Mouse (Mus musculus) liver, embryonic 14.5 days (tissue): ENCODE results near the gene Maats1. TPM values are rescaled to one million over a fixed set of nuclear protein-coding genes. Genes with fewer than 3 reads are reported as not detected.

Experiments
- ATAC-seq: fragments of 200-750 bp; cut with Nextera tagmentation; 2 replicates; pipeline ENCODE4 v1.8.0; 2017; ENCODE audit warnings: moderate number of reproducible peaks, mild to moderate bottlenecking, moderate library complexity; ENCODE audit not compliant: insufficient read depth
- DNase-seq, 3 experiments: peaks; one replicate each; pipeline ENCODE4 v3.0.0-alpha.2; 2012 to 2013; ENCODE audit warnings: low read depth in 3 of 3, low spot score in 3 of 3
- H3K27ac ChIP-seq: fragments of 300-500 bp; sonication (generic); 2 replicates; pipeline ENCODE4 v1.5.1; 2014; ENCODE audit warnings: moderate library complexity, mild to moderate bottlenecking, control low read depth, inconsistent platforms
- H3K27me3 ChIP-seq: fragments of 300-500 bp; sonication (generic); 2 replicates; pipeline ENCODE4 v1.6.1; 2014; ENCODE audit warnings: mild to moderate bottlenecking, low read length, moderate library complexity; ENCODE audit not compliant: control insufficient read depth, insufficient read depth
- H3K36me3 ChIP-seq: fragments of 300-500 bp; sonication (generic); replicated peaks from 2 replicates; pipeline ENCODE4 v1.6.1; 2014; ENCODE audit warnings: low read depth; ENCODE audit not compliant: control insufficient read depth, insufficient read depth
- H3K4me1 ChIP-seq, 2 experiments: fragments of 200-500 bp in 1 of 2; fragments of 300-500 bp in 1 of 2; sonication (generic) in 1 of 2; replicated peaks; 2 replicates each; pipeline ENCODE4 v1.6.1; 2012 to 2014; ENCODE audit warnings: antibody characterized with exemption in 1 of 2, inconsistent platforms in 1 of 2, low read length in 1 of 2; ENCODE audit not compliant: control insufficient read depth in 2 of 2, insufficient read depth in 2 of 2
- H3K4me2 ChIP-seq: fragments of 300-500 bp; sonication (generic); 2 replicates; pipeline ENCODE4 v1.6.1; 2014; ENCODE audit warnings: low read depth, mild to moderate bottlenecking, control low read depth, moderate library complexity
- H3K4me3 ChIP-seq, 2 experiments: fragments of 200-500 bp in 1 of 2; fragments of 300-500 bp in 1 of 2; sonication (generic) in 1 of 2; 2 replicates each; pipeline ENCODE4 v1.5.1; 2012 to 2014; ENCODE audit warnings: low read depth in 2 of 2, low read length in 2 of 2, mild to moderate bottlenecking in 2 of 2, control low read depth in 1 of 2, inconsistent platforms in 1 of 2, moderate library complexity in 1 of 2; ENCODE audit not compliant: insufficient read depth in 1 of 2
- H3K9ac ChIP-seq: fragments of 300-500 bp; sonication (generic); replicated peaks from 2 replicates; pipeline ENCODE4 v1.6.1; 2014; ENCODE audit warnings: mild to moderate bottlenecking, control low read depth, moderate library complexity
- H3K9me3 ChIP-seq: fragments of 300-500 bp; sonication (generic); 2 replicates; pipeline ENCODE4 v1.6.1; 2016; ENCODE audit warnings: low read length, mixed read lengths; ENCODE audit not compliant: control insufficient read depth
- CTCF ChIP-seq: IDR thresholded peaks from 2 replicates; pipeline ENCODE4 v1.5.1; 2016; ENCODE audit warnings: antibody characterized with exemption, low read depth, control low read depth
- EP300 ChIP-seq: IDR thresholded peaks from 2 replicates; pipeline ENCODE4 v1.6.1; 2016; ENCODE audit warnings: antibody characterized with exemption, low read depth
- WGBS: fragments of 180-500 bp; shearing (Covaris S2); extraction: QIAGEN DNeasy Blood & Tissue Kit; methylation state at CpG from one replicate; pipeline ENCODE4 v1.1.7; 2014; ENCODE audit not compliant: insufficient replicate concordance; 5-methylcytosine and 5-hydroxymethylcytosine counted together
- polyA plus RNA-seq, 2 experiments: library from polyadenylated mRNA; depleted of rRNA in 1 of 2; stranded (reverse) in 1 of 2; unstranded in 1 of 2; fragments of >200 nt; fragmentation: Nextera tagmentation in 1 of 2; extraction: Ambion mirVana in 1 of 2; gene quantifications; 2 replicates each; pipeline versions ENCODE4 v1.2.1 to v1.2.3; 2012 to 2014

Gene Maats1
- polyA plus RNA-seq, 2 experiments = 0.01 TPM; not detected in 1

DNA sequence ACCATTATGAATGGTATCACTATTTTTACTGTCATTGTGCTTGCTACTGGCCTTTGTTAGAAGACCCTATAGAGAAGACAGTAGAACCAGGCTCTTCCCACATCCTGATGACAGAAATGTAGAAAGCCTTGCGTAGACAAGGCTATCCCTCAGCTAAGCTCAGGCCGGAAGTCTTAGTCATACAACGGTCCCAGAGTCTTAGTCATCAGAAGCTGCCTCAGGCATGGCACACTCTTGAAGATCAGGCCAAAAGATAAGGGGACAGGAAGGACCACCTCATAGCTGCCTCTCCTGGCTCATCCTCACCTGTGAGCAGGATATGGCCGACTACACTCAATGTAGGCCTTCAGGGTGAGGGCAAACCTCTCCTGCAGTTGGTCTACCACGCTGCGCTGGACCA is 91.5 kb downstream of the Maats1 start:
- no peak overlapping the region for H3K4me2 ChIP-seq
- H3K27ac ChIP-seq = no peak overlapping the region
- ATAC-seq (no peak), DNase-seq (no peak)
- no peaks in the 10 kb centered on the region for H3K36me3 ChIP-seq
- H3K4me3 ChIP-seq = no peak overlapping the region
- H3K9ac ChIP-seq = no peak overlapping the region
- TF ChIP-seq EP300 (no peak), CTCF (no peak)
- H3K9me3 ChIP-seq = no peaks in the 10 kb centered on the region
- WGBS = 69% methylated on average over 6 of the region's 6 CpGs
- no peaks in the 10 kb centered on the region for H3K4me1 ChIP-seq
- H3K27me3 ChIP-seq = no peaks in the 10 kb centered on the region

DNA sequence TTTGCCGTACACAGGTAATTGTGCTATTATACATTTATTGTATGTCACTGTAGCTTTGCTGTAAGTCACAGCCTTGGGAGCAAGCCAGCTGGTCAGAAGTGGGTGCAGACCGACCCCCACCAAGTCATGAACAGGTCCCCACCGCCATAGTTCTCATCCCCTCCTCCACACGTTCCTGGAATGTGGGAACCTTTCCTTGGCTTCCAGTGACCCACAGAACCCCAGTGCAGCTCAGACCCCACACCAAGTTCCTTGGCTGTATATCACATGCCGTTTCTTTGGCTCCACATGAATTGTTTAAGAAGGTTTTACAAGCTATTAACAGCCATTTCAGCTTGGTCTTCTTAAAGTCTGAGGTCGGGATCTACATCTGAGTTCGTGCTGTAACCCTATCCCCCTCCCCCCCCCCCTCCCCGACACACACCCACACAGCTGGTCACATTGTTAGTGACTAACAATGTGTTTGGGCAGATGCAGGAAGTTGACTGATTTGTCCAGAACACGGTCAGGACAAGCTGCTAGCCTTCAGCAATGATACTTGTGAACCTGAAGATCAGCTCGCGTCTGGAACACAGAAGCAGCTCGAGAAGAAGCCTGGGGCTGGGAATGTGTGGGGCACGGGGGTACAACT is 93.5 kb downstream of the Maats1 start:
- Histone ChIP-seq H3K4me3 (no peak overlapping the region), H3K4me2 (no peak overlapping the region), H3K27me3 (no peaks in the 10 kb centered on the region), H3K9ac (no peak overlapping the region), H3K9me3 (no peaks in the 10 kb centered on the region), H3K27ac (no peak overlapping the region), H3K36me3 (no peaks in the 10 kb centered on the region), H3K4me1 (no peaks in the 10 kb centered on the region)
- TF ChIP-seq EP300 (no peak), CTCF (no peak)
- WGBS = 24% methylated on average over 13 of the region's 13 CpGs
- DNase-seq (no peak), ATAC-seq (no peak)

Other genes with a start within 250 kb of the Maats1 start
- 3.6 and 4.1 TPM in 2 replicates for gene Nr1i2, start 47.3 kb downstream of the Maats1 start, polyA plus RNA-seq (2012; rRNA removed)
- gene Nr1i2, start 47.3 kb downstream of the Maats1 start, polyA plus RNA-seq (2014; fragmentation: Nextera tagmentation; extraction: Ambion mirVana) = 2.2 and 2.9 TPM in 2 replicates
- gene Cox17, start 4.8 kb upstream of the Maats1 start, polyA plus RNA-seq (2012; rRNA removed) = 124 and 227 TPM in 2 replicates
- 351 and 369 TPM in 2 replicates for gene Cox17, start 4.8 kb upstream of the Maats1 start, polyA plus RNA-seq (2014; fragmentation: Nextera tagmentation; extraction: Ambion mirVana)
- not detected in 2 replicates for gene Gm21987, start 4.9 kb upstream of the Maats1 start, polyA plus RNA-seq (2012; rRNA removed)
- gene Gm21987, start 4.9 kb upstream of the Maats1 start, polyA plus RNA-seq (2014; fragmentation: Nextera tagmentation; extraction: Ambion mirVana) = not detected in 2 replicates
- 23.2 and 28.6 TPM in 2 replicates for gene Popdc2, start 20.1 kb upstream of the Maats1 start, polyA plus RNA-seq (2012; rRNA removed)
- gene Popdc2, start 20.1 kb upstream of the Maats1 start, polyA plus RNA-seq (2014; fragmentation: Nextera tagmentation; extraction: Ambion mirVana) = 23.4 and 24.5 TPM in 2 replicates
- 13.8 and 15.0 TPM in 2 replicates for gene Pla1a, start 91.0 kb upstream of the Maats1 start, polyA plus RNA-seq (2012; rRNA removed)
- 15.5 and 18.9 TPM in 2 replicates for gene Pla1a, start 91.0 kb upstream of the Maats1 start, polyA plus RNA-seq (2014; fragmentation: Nextera tagmentation; extraction: Ambion mirVana)
- gene Adprh, start 110.6 kb upstream of the Maats1 start, polyA plus RNA-seq (2012; rRNA removed) = 12.4 and 15.2 TPM in 2 replicates
- gene Adprh, start 110.6 kb upstream of the Maats1 start, polyA plus RNA-seq (2014; fragmentation: Nextera tagmentation; extraction: Ambion mirVana) = 23.7 and 29.9 TPM in 2 replicates
- 0.12 and 0.35 TPM in 2 replicates for gene Cd80, start 113.4 kb upstream of the Maats1 start, polyA plus RNA-seq (2012; rRNA removed)
- gene Cd80, start 113.4 kb upstream of the Maats1 start, polyA plus RNA-seq (2014; fragmentation: Nextera tagmentation; extraction: Ambion mirVana) = 0.15 and 0.18 TPM in 2 replicates
- 4.1 and 5.6 TPM in 2 replicates for gene Timmdc1, start 180.5 kb upstream of the Maats1 start, polyA plus RNA-seq (2012; rRNA removed)
- gene Timmdc1, start 180.5 kb upstream of the Maats1 start, polyA plus RNA-seq (2014; fragmentation: Nextera tagmentation; extraction: Ambion mirVana) = 7.2 and 9.4 TPM in 2 replicates
- gene Poglut1, start 208.1 kb upstream of the Maats1 start, polyA plus RNA-seq (2012; rRNA removed) = 5.9 TPM in 2 replicates
- gene Poglut1, start 208.1 kb upstream of the Maats1 start, polyA plus RNA-seq (2014; fragmentation: Nextera tagmentation; extraction: Ambion mirVana) = 6.1 and 7.2 TPM in 2 replicates
- gene Tmem39a, start 216.6 kb upstream of the Maats1 start, polyA plus RNA-seq (2012; rRNA removed) = 29.3 and 47.8 TPM in 2 replicates
- 27.8 and 32.9 TPM in 2 replicates for gene Tmem39a, start 216.6 kb upstream of the Maats1 start, polyA plus RNA-seq (2014; fragmentation: Nextera tagmentation; extraction: Ambion mirVana)